Mouse (Mus musculus): ENCODE data around the gene Gpr171. TPM values are rescaled to one million over a fixed set of nuclear protein-coding genes. Genes with fewer than 3 reads are reported as not detected.

The Gpr171 gene
- total and polyA plus RNA-seq, 3 experiments, result 0.45 to 1.4 TPM; not detected in 1

DNA sequence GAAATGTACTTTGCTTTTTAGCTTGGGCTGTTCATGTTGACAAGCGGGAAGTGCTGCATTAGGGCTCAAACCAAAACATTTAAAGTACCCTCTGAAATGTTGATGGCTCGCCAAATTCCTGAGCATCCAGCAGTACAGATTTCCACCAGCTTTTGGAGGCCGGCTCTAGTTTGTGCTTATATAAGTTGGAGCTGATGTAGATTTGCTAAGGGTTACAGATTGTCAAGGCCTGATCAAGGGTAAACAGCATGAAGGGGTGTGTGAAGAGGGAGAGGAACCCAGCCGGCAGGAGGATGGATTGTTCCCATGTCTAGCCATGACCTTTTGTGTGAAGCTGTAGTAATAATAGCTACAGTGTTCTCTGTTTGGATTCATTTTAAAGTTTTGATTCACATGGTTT is 29.5 kb upstream of the Gpr171 start:
- ATAC-seq (ENCODE audit: extremely low read depth, insufficient number of reproducible peaks, low FRiP score, poor library complexity, severe bottlenecking), result no peak
- DNase-seq (ENCODE audit: low spot score), result no peak
- H3K27me3 ChIP-seq (ENCODE audit: insufficient read depth, low read length), result no peaks in the 10 kb centered on the region
- H3K4me3 ChIP-seq (ENCODE audit: low read depth, low read length), result no peak overlapping the region
- H3K9me3 ChIP-seq (replicated peaks), result no peaks in the 10 kb centered on the region
- H3K4me1 ChIP-seq (ENCODE audit: insufficient read depth, low read depth, low read length), result no peaks in the 10 kb centered on the region
- no peaks in the 10 kb centered on the region for H3K36me3 ChIP-seq (replicated peaks)
- no peak for TF ChIP-seq TAL1 (conservative IDR thresholded peaks at IDR 0.05; ENCODE audit: low read depth, low read length)
- TF ChIP-seq GATA1 (IDR thresholded peaks at IDR 0.05; ENCODE audit: borderline replicate concordance, low read length), result no peak
- TF ChIP-seq POLR2AphosphoS5 (IDR thresholded peaks at IDR 0.05; ENCODE audit: insufficient replicate concordance, low read depth, low read length), result no peak
- TF ChIP-seq CTCF (IDR thresholded peaks at IDR 0.05; ENCODE audit: low read depth, low read length), result no peak
- no peak for TF ChIP-seq GATA2 (IDR thresholded peaks at IDR 0.05; ENCODE audit: borderline replicate concordance, low read depth, low read length)

DNA sequence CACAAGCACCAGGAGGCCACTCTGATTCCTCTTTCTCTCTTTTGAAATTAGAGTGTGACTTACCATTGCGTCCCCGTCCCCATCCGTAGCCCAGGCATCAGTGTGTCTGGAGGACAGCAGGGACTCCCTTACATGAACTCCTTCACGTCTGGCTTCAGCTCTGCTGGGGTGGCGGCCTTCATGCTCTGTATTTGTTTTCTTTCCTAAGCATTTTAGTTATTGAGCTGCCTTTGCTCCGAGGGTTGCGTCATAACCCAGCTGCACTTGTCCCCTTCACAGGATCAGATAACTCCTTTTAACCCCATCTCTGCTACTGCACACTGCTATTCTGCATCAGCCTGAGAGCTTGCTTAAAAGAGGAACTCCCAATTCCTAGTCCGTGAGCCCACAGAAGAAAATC is 28.8 kb upstream of the Gpr171 start:
- Histone ChIP-seq H3K36me3 (replicated peaks) (no peaks in the 10 kb centered on the region), H3K4me3 (ENCODE audit: low read depth, low read length) (no peak overlapping the region), H3K4me1 (ENCODE audit: insufficient read depth, low read depth, low read length) (no peaks in the 10 kb centered on the region), H3K27me3 (ENCODE audit: insufficient read depth, low read length) (no peaks in the 10 kb centered on the region), H3K9me3 (replicated peaks) (no peaks in the 10 kb centered on the region)
- DNase-seq (ENCODE audit: low spot score) (no peak), ATAC-seq (ENCODE audit: extremely low read depth, insufficient number of reproducible peaks, low FRiP score, poor library complexity, severe bottlenecking) (no peak)
- TF ChIP-seq GATA2 (IDR thresholded peaks at IDR 0.05; ENCODE audit: borderline replicate concordance, low read depth, low read length) (no peak), CTCF (IDR thresholded peaks at IDR 0.05; ENCODE audit: low read depth, low read length) (no peak), TAL1 (conservative IDR thresholded peaks at IDR 0.05; ENCODE audit: low read depth, low read length) (no peak), GATA1 (IDR thresholded peaks at IDR 0.05; ENCODE audit: borderline replicate concordance, low read length) (no peak), POLR2AphosphoS5 (IDR thresholded peaks at IDR 0.05; ENCODE audit: insufficient replicate concordance, low read depth, low read length) (no peak)

DNA sequence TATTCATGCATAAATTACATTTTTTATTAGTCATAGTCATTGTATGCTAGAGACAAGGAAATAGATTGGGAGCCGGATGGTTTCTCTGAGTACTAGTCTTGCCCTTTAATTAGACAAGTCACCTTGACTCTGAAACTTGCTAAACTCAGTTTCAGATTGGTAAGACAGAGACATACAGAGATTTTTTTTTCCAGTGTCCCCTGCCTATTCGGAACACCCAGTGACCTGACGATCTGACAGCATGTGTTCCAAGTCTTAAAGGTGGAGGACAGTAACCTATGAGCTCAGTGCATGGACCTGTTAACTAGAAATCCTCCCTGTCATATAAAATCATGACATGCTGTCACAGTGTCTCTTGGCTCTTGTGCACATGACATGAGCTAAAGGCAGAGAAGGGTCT is 27.9 kb upstream of the Gpr171 start:
- no peak for TF ChIP-seq CTCF (IDR thresholded peaks at IDR 0.05; ENCODE audit: low read depth, low read length)
- TF ChIP-seq POLR2AphosphoS5 (IDR thresholded peaks at IDR 0.05; ENCODE audit: insufficient replicate concordance, low read depth, low read length), result no peak
- no peak for TF ChIP-seq GATA1 (IDR thresholded peaks at IDR 0.05; ENCODE audit: borderline replicate concordance, low read length)
- no peak for TF ChIP-seq TAL1 (conservative IDR thresholded peaks at IDR 0.05; ENCODE audit: low read depth, low read length)
- TF ChIP-seq GATA2 (IDR thresholded peaks at IDR 0.05; ENCODE audit: borderline replicate concordance, low read depth, low read length), result no peak

DNA sequence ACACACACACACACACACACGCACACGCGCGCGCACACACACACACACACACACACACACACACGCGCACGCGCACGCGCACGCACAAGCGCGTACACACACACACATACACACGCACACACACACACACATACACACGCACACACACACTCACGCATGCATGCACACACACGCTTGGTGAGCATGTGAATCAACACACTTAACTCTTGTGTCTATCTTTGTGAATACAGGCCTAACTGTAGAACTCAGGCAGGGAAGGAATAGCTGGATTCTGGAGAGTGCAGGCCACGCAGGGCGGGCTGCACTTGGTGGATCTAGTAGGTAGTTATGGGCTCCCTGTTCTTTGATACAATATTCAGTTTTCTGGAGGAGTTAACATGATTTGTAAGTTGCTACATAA is 27.1 kb upstream of the Gpr171 start:
- ATAC-seq (ENCODE audit: extremely low read depth, insufficient number of reproducible peaks, low FRiP score, poor library complexity, severe bottlenecking), result no peak
- no peaks in the 10 kb centered on the region for H3K9me3 ChIP-seq (replicated peaks)
- no peaks in the 10 kb centered on the region for H3K36me3 ChIP-seq (replicated peaks)
- DNase-seq (ENCODE audit: low spot score), result no peak
- H3K27me3 ChIP-seq (ENCODE audit: insufficient read depth, low read length), result no peaks in the 10 kb centered on the region
- H3K4me3 ChIP-seq (ENCODE audit: low read depth, low read length), result no peak overlapping the region
- H3K4me1 ChIP-seq (ENCODE audit: insufficient read depth, low read depth, low read length), result no peaks in the 10 kb centered on the region
- TF ChIP-seq GATA1 (IDR thresholded peaks at IDR 0.05; ENCODE audit: borderline replicate concordance, low read length), result no peak
- TF ChIP-seq TAL1 (conservative IDR thresholded peaks at IDR 0.05; ENCODE audit: low read depth, low read length), result no peak
- no peak for TF ChIP-seq CTCF (IDR thresholded peaks at IDR 0.05; ENCODE audit: low read depth, low read length)
- TF ChIP-seq GATA2 (IDR thresholded peaks at IDR 0.05; ENCODE audit: borderline replicate concordance, low read depth, low read length), result no peak
- TF ChIP-seq POLR2AphosphoS5 (IDR thresholded peaks at IDR 0.05; ENCODE audit: insufficient replicate concordance, low read depth, low read length), result no peak

More for the DNA sequence above, 27.9 kb upstream of the Gpr171 start:
- Histone ChIP-seq H3K27me3 (ENCODE audit: insufficient read depth, low read length) (no peaks in the 10 kb centered on the region), H3K9me3 (replicated peaks) (no peaks in the 10 kb centered on the region), H3K4me1 (ENCODE audit: insufficient read depth, low read depth, low read length) (no peaks in the 10 kb centered on the region), H3K36me3 (replicated peaks) (no peaks in the 10 kb centered on the region), H3K4me3 (ENCODE audit: low read depth, low read length) (no peak overlapping the region)
- no peak for ATAC-seq (ENCODE audit: extremely low read depth, insufficient number of reproducible peaks, low FRiP score, poor library complexity, severe bottlenecking)
- no peak for DNase-seq (ENCODE audit: low spot score)

DNA sequence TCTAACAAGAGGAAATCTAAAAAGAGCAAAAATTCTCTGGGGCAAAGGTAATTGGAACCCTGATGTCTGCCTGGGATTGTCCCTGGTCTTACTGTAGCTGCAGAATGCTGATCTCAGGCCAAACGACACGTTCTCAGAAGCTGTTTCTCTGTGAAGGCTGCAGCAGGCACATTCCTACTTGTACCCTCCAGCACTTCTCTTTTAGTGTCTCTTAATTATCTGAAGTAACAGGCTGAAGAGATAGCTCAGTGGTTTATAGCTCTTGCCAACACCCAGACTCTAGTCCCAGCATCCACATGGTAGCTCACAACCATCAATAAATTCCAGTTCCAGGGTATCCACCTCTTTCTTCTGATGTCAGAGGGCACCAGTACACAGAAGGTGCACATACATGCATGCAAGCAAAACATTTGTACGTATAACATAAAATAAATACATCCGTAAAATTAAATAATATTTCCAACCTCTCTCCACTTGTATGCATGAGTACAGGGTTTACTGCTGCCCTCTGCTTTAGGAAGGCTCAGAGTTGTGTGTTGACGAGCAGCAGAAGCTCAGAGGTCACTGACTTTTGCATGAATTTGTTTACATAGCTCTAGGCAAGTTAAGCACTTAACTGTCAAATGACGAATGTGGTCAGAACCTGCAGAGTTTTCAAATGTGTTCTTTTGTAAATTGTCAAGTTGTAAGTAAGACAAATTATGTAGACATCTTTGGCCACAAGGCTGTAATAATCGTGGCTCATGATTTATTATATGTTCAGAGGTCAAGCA is 24.3 kb upstream of the Gpr171 start:
- H3K27me3 ChIP-seq (ENCODE audit: insufficient read depth, low read length), result no peaks in the 10 kb centered on the region
- no peak for ATAC-seq (ENCODE audit: extremely low read depth, insufficient number of reproducible peaks, low FRiP score, poor library complexity, severe bottlenecking)
- no peaks in the 10 kb centered on the region for H3K36me3 ChIP-seq (replicated peaks)

DNA sequence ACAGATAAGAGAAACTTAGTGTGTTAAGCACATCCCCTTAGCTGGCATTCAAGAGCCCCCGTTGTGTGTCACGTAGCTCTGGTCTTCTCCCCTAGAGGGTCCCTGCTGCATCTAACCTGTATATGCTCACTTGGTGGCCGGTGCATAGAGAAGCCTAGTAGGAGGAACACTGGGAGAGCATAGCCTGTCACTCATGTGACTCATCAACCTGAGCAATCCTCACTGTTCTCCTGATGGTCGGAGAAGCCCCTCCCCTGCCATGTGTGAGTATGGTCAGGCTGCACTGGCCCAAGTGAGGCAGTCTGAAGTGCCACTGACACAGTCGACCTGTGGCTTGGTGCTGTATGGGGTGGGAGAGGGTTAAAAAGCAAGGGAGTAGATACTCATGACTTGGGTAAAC is 23.4 kb upstream of the Gpr171 start:
- Histone ChIP-seq H3K4me1 (ENCODE audit: insufficient read depth, low read depth, low read length) (no peaks in the 10 kb centered on the region), H3K4me3 (ENCODE audit: low read depth, low read length) (no peak overlapping the region), H3K27me3 (ENCODE audit: insufficient read depth, low read length) (no peaks in the 10 kb centered on the region), H3K36me3 (replicated peaks) (no peaks in the 10 kb centered on the region), H3K9me3 (replicated peaks) (no peaks in the 10 kb centered on the region)
- ATAC-seq (ENCODE audit: extremely low read depth, insufficient number of reproducible peaks, low FRiP score, poor library complexity, severe bottlenecking) (no peak), DNase-seq (ENCODE audit: low spot score) (no peak)
- no peak for TF ChIP-seq GATA2 (IDR thresholded peaks at IDR 0.05; ENCODE audit: borderline replicate concordance, low read depth, low read length)
- TF ChIP-seq TAL1 (conservative IDR thresholded peaks at IDR 0.05; ENCODE audit: low read depth, low read length), result no peak

More for the DNA sequence above, 24.3 kb upstream of the Gpr171 start:
- H3K4me1 ChIP-seq (ENCODE audit: insufficient read depth, low read depth, low read length), result no peaks in the 10 kb centered on the region
- H3K9me3 ChIP-seq (replicated peaks), result no peaks in the 10 kb centered on the region
- no peak for TF ChIP-seq TAL1 (conservative IDR thresholded peaks at IDR 0.05; ENCODE audit: low read depth, low read length)
- no peak for TF ChIP-seq GATA1 (IDR thresholded peaks at IDR 0.05; ENCODE audit: borderline replicate concordance, low read length)
- TF ChIP-seq CTCF (IDR thresholded peaks at IDR 0.05; ENCODE audit: low read depth, low read length), result no peak
- no peak for TF ChIP-seq POLR2AphosphoS5 (IDR thresholded peaks at IDR 0.05; ENCODE audit: insufficient replicate concordance, low read depth, low read length)
- no peak for TF ChIP-seq GATA2 (IDR thresholded peaks at IDR 0.05; ENCODE audit: borderline replicate concordance, low read depth, low read length)
- no peak for DNase-seq (ENCODE audit: low spot score)
- no peak overlapping the region for H3K4me3 ChIP-seq (ENCODE audit: low read depth, low read length)
